Mouse (Mus musculus): ENCODE results near the gene Racgap1. TPM values are rescaled to one million over a fixed set of nuclear protein-coding genes. Genes with fewer than 3 reads are reported as not detected.
A peak's percentile ranks its signal among the peaks of the same experiment; 100 is the strongest.

The Racgap1 gene
- total RNA-seq (2021): 10 to 100 TPM; 40.5 to 43.4 TPM
- long read RNA-seq, experiment 1, transcript Racgap1-201 (17 exons, 2,933 nt): major isoform, 32 of 51 reads
- long read RNA-seq, experiment 1, partial matches to known transcripts: 7 of 51 reads
- long read RNA-seq, experiment 1, other reads (novel, unspliced or antisense): 11 of 51 reads
- long read RNA-seq, experiment 2, transcript Racgap1-201 (17 exons, 2,933 nt): major isoform, 24 of 45 reads
- long read RNA-seq, experiment 2, partial matches to known transcripts: 6 of 45 reads
- long read RNA-seq, experiment 2, other reads (novel, unspliced or antisense): 11 of 45 reads

GRCm38 (mm10) chr15:99651163-99651872 lies at the start of gene Racgap1:
Gene Racgap1 (minus strand): TSS chr15:99651656.
- DNase-seq (ENCODE audit: low spot score in 2 of 2): peak; percentile 94 to 97

DNA sequence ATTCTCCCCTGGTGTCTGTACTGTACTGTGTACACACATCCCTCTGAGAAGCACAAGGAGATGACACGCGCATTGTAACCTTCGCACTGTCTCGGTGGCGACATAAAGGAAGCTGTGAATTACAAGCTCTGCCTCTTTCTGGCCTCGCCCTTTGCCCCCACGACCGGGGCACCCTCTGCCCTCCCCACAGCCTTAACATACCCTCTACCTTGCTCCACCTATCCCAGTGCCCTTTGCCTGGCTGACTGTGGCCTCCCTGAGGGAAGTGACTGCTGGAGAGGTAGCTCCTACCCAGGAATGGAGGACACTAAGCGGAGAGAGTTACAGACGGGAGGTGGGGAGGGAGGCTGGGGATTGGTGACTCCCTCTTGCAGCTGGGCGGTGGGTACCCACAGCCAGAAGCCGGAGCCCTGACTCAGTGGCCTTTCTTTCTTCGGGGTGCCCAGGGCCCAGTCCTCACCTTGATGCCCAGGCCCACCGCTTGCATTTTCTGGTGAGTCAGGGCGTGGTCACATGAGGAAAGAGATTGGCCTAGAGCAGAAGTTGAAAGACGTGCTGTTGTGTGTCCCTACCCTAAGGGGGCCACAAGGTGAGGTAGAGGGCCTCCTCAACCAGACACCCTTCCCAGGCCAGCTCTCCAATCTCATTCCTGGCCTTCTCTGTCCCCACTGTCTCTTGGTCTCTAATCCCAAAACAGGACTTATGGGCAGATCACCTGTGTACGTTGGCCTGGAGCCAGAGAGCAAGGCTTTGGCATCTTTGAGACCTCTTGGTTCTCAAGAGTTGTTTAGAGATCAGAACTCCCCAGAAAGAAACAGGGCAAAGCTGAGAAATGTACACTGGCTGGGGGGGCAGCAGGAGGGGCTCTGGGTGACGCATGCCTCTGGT lies 49.0 kb upstream of the Racgap1 start:
- no peak for DNase-seq (ENCODE audit: low spot score in 2 of 2)

- DNase-seq (ENCODE audit: low spot score in 2 of 2): no peak
Measured at GRCm38 (mm10) chr15:99699715-99700114, 48.3 kb upstream of the Racgap1 start.

GRCm38 (mm10) chr15:99698533-99699085 lies 47.2 kb upstream of the Racgap1 start:
- no peak for DNase-seq (ENCODE audit: low spot score in 2 of 2)

GRCm38 (mm10) chr15:99697309-99697708 lies 45.9 kb upstream of the Racgap1 start:
- DNase-seq (ENCODE audit: low spot score in 2 of 2): no peak

DNA sequence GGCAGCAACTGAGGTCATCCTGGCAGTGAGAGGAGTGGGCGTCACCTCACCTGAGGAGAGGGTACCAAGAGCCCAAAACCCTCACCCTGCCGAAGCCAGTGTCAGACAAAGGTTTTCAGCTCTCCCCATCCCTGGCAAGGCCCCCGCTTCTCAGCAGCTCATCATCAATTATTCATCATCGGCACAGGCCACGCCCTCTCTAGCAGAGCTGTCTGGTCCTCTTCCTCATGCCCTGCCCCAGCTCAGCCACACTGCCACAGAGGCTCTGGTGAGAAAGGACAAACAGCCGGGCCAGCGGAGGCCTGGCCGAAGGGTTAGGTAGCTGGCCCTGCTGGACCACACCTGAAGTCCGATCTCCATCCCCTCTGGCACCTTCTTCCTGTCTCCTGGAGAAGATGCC lies 40.5 kb upstream of the Racgap1 start:
- no peak for DNase-seq (ENCODE audit: low spot score in 2 of 2)

GRCm38 (mm10) chr15:99690924-99691323 lies 39.5 kb upstream of the Racgap1 start:
- no peak for DNase-seq (ENCODE audit: low spot score in 2 of 2)

GRCm38 (mm10) chr15:99688712-99689111 lies 37.3 kb upstream of the Racgap1 start:
- DNase-seq (ENCODE audit: low spot score in 2 of 2): no peak

GRCm38 (mm10) chr15:99684156-99684555 lies 32.7 kb upstream of the Racgap1 start:
- no peak for DNase-seq (ENCODE audit: low spot score in 2 of 2)

DNA sequence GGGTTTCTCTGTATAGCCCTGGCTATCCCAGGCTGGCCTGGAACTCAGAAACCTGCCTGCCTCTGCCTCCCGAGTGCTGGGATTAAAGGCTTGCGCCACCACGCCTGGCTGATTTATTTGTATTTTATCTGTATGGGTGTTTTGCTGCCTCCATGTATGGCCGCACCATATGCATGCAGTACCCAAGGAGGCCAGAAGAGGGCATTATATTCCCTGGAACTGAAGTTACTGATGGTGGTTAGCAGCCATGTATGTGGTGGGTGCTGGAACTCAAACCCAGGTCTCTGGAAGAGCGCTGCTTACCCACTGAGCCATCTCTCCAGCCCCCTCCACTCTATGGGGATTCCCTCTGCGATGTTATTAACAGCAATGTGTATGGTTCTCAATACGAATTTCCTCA lies 31.4 kb upstream of the Racgap1 start:
- no peak for DNase-seq (ENCODE audit: low spot score in 2 of 2)

DNA sequence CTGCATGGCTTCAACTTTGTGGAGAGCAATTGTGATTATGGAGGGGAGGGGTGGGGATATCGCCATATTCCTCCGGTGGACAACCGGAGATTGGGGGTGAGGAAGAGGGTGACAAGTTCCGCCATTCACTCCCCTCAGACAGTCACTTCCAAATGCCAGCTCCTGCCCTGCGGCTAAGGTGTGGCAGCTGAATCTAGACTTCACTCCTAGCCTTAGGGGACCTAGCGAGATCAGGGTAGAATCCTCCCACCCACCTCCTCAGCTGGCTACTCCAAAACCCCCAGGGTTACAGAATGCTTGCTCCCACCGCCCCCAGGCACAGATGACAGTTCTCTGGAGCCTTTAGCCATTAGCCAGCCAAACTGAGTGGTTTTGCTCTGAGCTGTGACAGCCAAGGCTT lies 27.6 kb upstream of the Racgap1 start:
- DNase-seq (ENCODE audit: low spot score in 2 of 2): no peak

DNA sequence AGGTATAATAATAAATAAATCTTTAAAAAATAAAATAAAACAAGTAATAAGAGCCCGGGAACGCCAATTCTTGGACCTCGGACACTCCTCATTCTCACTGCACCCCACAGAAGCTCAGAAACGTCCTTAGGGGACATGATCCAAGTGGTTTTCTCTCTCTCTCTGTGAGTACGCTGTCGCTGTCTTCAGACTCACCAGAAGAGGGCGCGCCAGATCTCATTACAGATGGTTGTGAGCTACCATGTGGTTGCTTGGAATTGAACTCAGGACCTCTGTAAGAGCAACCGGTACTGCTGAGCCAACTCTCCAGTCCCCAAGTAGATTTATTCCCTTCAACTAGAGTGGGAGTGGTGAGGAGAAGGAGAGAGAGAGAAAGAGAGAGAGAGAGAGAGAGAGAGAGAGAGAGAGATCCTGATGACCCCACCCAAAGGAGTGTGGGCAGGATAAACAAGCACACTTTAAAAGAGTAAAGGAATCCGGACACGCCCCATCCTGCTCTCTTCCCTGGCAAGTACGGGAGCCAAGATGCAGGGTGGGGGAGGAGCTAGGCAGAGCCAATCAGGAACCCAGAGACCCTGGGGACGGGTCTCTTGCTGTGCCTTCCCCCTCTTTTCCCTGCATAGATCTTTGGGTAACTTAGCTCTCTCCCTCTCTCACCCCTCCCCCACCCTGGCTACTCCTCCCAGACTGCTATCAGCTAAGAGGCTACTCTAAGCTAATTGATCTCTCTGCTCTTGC lies 26.8 kb upstream of the Racgap1 start:
- no peak for DNase-seq (ENCODE audit: low spot score in 2 of 2)

- DNase-seq (ENCODE audit: low spot score in 2 of 2): no peak
Measured at GRCm38 (mm10) chr15:99677089-99677488, 25.6 kb upstream of the Racgap1 start.

GRCm38 (mm10) chr15:99674866-99675265 lies 23.4 kb upstream of the Racgap1 start:
- no peak for DNase-seq (ENCODE audit: low spot score in 2 of 2)

DNA sequence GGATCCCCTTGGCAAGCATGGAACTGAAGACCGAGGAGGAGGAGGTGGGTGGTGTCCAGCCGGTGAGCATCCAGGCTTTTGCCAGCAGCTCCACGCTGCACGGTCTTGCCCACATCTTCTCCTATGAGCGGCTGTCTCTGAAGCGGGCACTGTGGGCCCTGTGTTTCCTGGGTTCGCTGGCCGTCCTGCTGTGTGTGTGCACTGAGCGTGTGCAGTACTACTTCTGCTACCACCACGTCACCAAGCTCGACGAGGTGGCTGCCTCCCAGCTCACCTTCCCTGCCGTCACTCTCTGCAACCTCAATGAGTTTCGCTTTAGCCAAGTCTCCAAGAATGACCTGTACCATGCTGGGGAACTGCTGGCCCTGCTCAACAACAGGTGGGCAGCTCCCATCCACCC lies 20.3 kb upstream of the Racgap1 start:
- no peak for DNase-seq (ENCODE audit: low spot score in 2 of 2)

DNA sequence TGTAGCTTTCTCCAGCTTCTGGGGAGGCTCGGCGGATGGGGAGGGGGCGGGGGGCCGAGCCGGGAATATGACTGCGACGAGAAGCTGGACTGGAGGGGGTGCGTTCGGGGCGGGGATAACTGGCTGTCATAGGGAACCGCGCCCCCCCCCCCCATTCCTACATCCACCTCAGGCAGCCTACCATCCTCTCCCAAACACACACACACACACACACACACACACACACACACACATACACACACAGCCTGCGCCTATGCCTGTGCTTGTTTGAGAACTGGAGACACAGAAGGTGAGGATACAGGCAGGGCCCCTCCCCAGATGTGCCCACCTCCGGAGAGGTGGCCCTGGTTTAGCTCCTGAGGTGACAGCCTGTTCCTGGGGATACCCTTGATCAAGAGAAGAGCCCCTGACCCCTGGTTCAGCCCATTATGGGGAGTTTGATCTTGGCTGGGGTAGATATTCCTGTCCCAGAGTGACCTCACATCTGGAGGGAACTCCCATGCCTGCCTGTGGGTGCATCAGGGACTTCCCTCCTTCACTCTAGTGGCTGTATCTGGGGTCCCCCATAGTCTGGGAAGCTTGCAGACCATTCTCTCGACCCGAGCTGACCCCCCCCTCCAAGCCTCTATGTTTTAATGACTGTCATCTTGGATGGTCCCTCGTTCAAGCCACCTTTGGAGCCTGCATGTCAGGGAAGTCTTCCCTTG lies 19.7 kb upstream of the Racgap1 start:
- DNase-seq (ENCODE audit: low spot score in 2 of 2): no peak

GRCm38 (mm10) chr15:99670154-99670821 lies 18.8 kb upstream of the Racgap1 start, which contains the start of gene Asic1:
Gene Asic1 (plus strand): TSS chr15:99670368.
- DNase-seq (ENCODE audit: low spot score in 2 of 2): peak; percentile 59 to 72

DNA sequence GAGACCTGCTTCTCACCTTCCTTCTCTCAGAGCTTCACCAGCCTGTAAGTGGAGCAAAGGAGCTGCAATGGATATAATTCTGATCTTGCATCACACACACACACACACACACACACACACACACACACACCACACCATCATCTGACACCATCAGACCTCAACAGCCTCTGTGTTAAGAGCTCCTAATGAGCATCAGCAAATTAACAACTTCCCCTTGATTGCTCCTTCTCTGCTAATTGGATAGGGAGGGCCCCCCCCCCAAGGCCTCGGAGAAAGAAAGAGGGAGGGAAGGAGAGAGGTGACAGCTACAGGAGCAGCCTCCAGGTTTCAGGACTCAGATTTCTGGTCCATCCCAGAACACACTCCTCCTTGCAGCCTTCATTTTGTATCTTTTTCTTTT lies 17.9 kb upstream of the Racgap1 start:
- no peak for DNase-seq (ENCODE audit: low spot score in 2 of 2)

GRCm38 (mm10) chr15:99668881-99669280 lies 17.4 kb upstream of the Racgap1 start:
- DNase-seq (ENCODE audit: low spot score in 2 of 2): peak; percentile 57 to 77
